Mouse (Mus musculus): Measurements from ENCODE around the gene Ppara.

Gene Ppara

GRCm38 (mm10) chr15:85734571-85735033 lies at the start of gene Ppara:
TSS of gene Ppara (plus strand) at chr15:85734983.
- DNase-seq (ENCODE audit: low spot score in 2 of 2): peak; percentile 46 to 69

- peak; percentile 83 to 87 for DNase-seq (ENCODE audit: low spot score in 2 of 2)
Observed at GRCm38 (mm10) chr15:85686641-85687395, 48.0 kb upstream of the Ppara start.

- no peak for DNase-seq (ENCODE audit: low spot score in 2 of 2)
Observed at GRCm38 (mm10) chr15:85687630-85688410, 47.0 kb upstream of the Ppara start.

- no peak for DNase-seq (ENCODE audit: low spot score in 2 of 2)
Observed at GRCm38 (mm10) chr15:85688734-85689133, 46.0 kb upstream of the Ppara start.

GRCm38 (mm10) chr15:85689523-85689922 lies 45.3 kb upstream of the Ppara start:
- DNase-seq (ENCODE audit: low spot score in 2 of 2): no peak

GRCm38 (mm10) chr15:85690058-85690457 lies 44.7 kb upstream of the Ppara start:
- DNase-seq (ENCODE audit: low spot score in 2 of 2): no peak

GRCm38 (mm10) chr15:85690875-85691274 lies 43.9 kb upstream of the Ppara start:
- DNase-seq (ENCODE audit: low spot score in 2 of 2): no peak

GRCm38 (mm10) chr15:85693115-85693514 lies 41.7 kb upstream of the Ppara start:
- DNase-seq (ENCODE audit: low spot score in 2 of 2): no peak

- no peak for DNase-seq (ENCODE audit: low spot score in 2 of 2)
Observed at GRCm38 (mm10) chr15:85693819-85694218, 41.0 kb upstream of the Ppara start.

GRCm38 (mm10) chr15:85694379-85694778 lies 40.4 kb upstream of the Ppara start:
- no peak for DNase-seq (ENCODE audit: low spot score in 2 of 2)

GRCm38 (mm10) chr15:85695304-85695703 lies 39.5 kb upstream of the Ppara start:
- no peak for DNase-seq (ENCODE audit: low spot score in 2 of 2)

GRCm38 (mm10) chr15:85698345-85699034 lies 36.3 kb upstream of the Ppara start:
- DNase-seq (ENCODE audit: low spot score in 2 of 2): no peak

- DNase-seq (ENCODE audit: low spot score in 2 of 2): no peak
Observed at GRCm38 (mm10) chr15:85699452-85699851, 35.3 kb upstream of the Ppara start.

- no peak for DNase-seq (ENCODE audit: low spot score in 2 of 2)
Observed at GRCm38 (mm10) chr15:85699862-85700501, 34.8 kb upstream of the Ppara start.

GRCm38 (mm10) chr15:85700716-85701115 lies 34.1 kb upstream of the Ppara start:
- no peak for DNase-seq (ENCODE audit: low spot score in 2 of 2)

- DNase-seq (ENCODE audit: low spot score in 2 of 2): no peak
Observed at GRCm38 (mm10) chr15:85701128-85701930, 33.5 kb upstream of the Ppara start.

GRCm38 (mm10) chr15:85702411-85702951 lies 32.3 kb upstream of the Ppara start:
- DNase-seq (ENCODE audit: low spot score in 2 of 2): no peak

- DNase-seq (ENCODE audit: low spot score in 2 of 2): peak in 1 of 2 experiments; percentile 59
Observed at GRCm38 (mm10) chr15:85703194-85703641, 31.6 kb upstream of the Ppara start.

- DNase-seq (ENCODE audit: low spot score in 2 of 2): no peak
Observed at GRCm38 (mm10) chr15:85703858-85704257, 30.9 kb upstream of the Ppara start.

- DNase-seq (ENCODE audit: low spot score in 2 of 2): no peak
Observed at GRCm38 (mm10) chr15:85704341-85705012, 30.3 kb upstream of the Ppara start.
